Mouse (Mus musculus): Measurements from ENCODE around the gene Gm6614. TPM values are rescaled to one million over a fixed set of nuclear protein-coding genes. Genes with fewer than 3 reads are reported as not detected.
"Not testable (repeated sequence)": the region's sequence is repeated elsewhere in the genome, so short reads cannot be mapped to it uniquely, and the experiment has no call there.

The Gm6614 gene
- polyA plus RNA-seq (2014; fragmentation: Nextera tagmentation; extraction: Ambion mirVana), result not detected in 2 replicates

- ATAC-seq (ENCODE audit: insufficient number of reproducible peaks, insufficient read depth, low FRiP score, low read depth), result no peak
- WGBS, result 74% methylated on average over 4 of the region's 4 CpGs
- Histone ChIP-seq H3K4me1 (ENCODE audit: control insufficient read depth in 2 of 2, insufficient read depth in 2 of 2, low read length in 2 of 2) (no peaks in the 10 kb centered on the region), H3K27ac (replicated peaks in 1 of 2; ENCODE audit: control insufficient read depth in 1 of 2, insufficient read depth in 1 of 2, low read depth in 2 of 2, low read length in 2 of 2) (no peak within 1 kb of the TSS), H3K9ac (ENCODE audit: low read length) (no peak within 1 kb of the TSS), H3K4me2 (ENCODE audit: low read length) (no peak within 1 kb of the TSS), H3K27me3 (ENCODE audit: control insufficient read depth, insufficient read depth, low read length) (no peaks in the 10 kb centered on the region), H3K4me3 (ENCODE audit: control insufficient read depth in 1 of 2, insufficient read depth in 1 of 2, low read depth in 1 of 2, low read length in 2 of 2) (no peak within 1 kb of the TSS), H3K36me3 (ENCODE audit: control insufficient read depth, insufficient read depth, low read length) (no peaks in the 10 kb centered on the region), H3K9me3 (ENCODE audit: control insufficient read depth, low read length) (no peaks in the 10 kb centered on the region)
These were observed at the start of gene Gm6614 for GRCm38 (mm10) chr6:142011364-142011955. Gene Gm6614, minus strand, starts transcription at chr6:142011414.

- not testable (repeated sequence) for H3K4me2 ChIP-seq (ENCODE audit: low read length); H3K9ac ChIP-seq (ENCODE audit: low read length); H3K27ac ChIP-seq (replicated peaks in 1 of 2; ENCODE audit: control insufficient read depth in 1 of 2, insufficient read depth in 1 of 2, low read depth in 2 of 2, low read length in 2 of 2); H3K4me3 ChIP-seq (ENCODE audit: control insufficient read depth in 1 of 2, insufficient read depth in 1 of 2, low read depth in 1 of 2, low read length in 2 of 2); ATAC-seq (ENCODE audit: insufficient number of reproducible peaks, insufficient read depth, low FRiP score, low read depth); H3K9me3 ChIP-seq (ENCODE audit: control insufficient read depth, low read length); H3K36me3 ChIP-seq (ENCODE audit: control insufficient read depth, insufficient read depth, low read length); H3K27me3 ChIP-seq (ENCODE audit: control insufficient read depth, insufficient read depth, low read length); H3K4me1 ChIP-seq (ENCODE audit: control insufficient read depth in 2 of 2, insufficient read depth in 2 of 2, low read length in 2 of 2)
- 77% methylated on average over 3 of the region's 3 CpGs for WGBS
These were observed 47.1 kb upstream of the Gm6614 start for GRCm38 (mm10) chr6:142058281-142058680.

- no peak for ATAC-seq (ENCODE audit: insufficient number of reproducible peaks, insufficient read depth, low FRiP score, low read depth)
- Histone ChIP-seq H3K9me3 (ENCODE audit: control insufficient read depth, low read length) (no peaks in the 10 kb centered on the region), H3K36me3 (ENCODE audit: control insufficient read depth, insufficient read depth, low read length) (no peaks in the 10 kb centered on the region), H3K9ac (ENCODE audit: low read length) (no peak overlapping the region), H3K27ac (replicated peaks in 1 of 2; ENCODE audit: control insufficient read depth in 1 of 2, insufficient read depth in 1 of 2, low read depth in 2 of 2, low read length in 2 of 2) (no peak overlapping the region), H3K4me2 (ENCODE audit: low read length) (no peak overlapping the region), H3K27me3 (ENCODE audit: control insufficient read depth, insufficient read depth, low read length) (no peaks in the 10 kb centered on the region), H3K4me3 (ENCODE audit: control insufficient read depth in 1 of 2, insufficient read depth in 1 of 2, low read depth in 1 of 2, low read length in 2 of 2) (no peak overlapping the region), H3K4me1 (ENCODE audit: control insufficient read depth in 2 of 2, insufficient read depth in 2 of 2, low read length in 2 of 2) (no peaks in the 10 kb centered on the region)
- 75% methylated on average over 1 of the region's 1 CpGs for WGBS
These were observed 36.5 kb upstream of the Gm6614 start for GRCm38 (mm10) chr6:142047689-142048088.

GRCm38 (mm10) chr6:142045746-142046145, 34.5 kb upstream of the Gm6614 start:
- 72% methylated on average over 2 of the region's 2 CpGs for WGBS
- H3K4me3 ChIP-seq (ENCODE audit: control insufficient read depth in 1 of 2, insufficient read depth in 1 of 2, low read depth in 1 of 2, low read length in 2 of 2), result no peak overlapping the region
- no peak for ATAC-seq (ENCODE audit: insufficient number of reproducible peaks, insufficient read depth, low FRiP score, low read depth)
- H3K4me2 ChIP-seq (ENCODE audit: low read length), result no peak overlapping the region
- H3K4me1 ChIP-seq (ENCODE audit: control insufficient read depth in 2 of 2, insufficient read depth in 2 of 2, low read length in 2 of 2), result no peaks in the 10 kb centered on the region
- no peaks in the 10 kb centered on the region for H3K36me3 ChIP-seq (ENCODE audit: control insufficient read depth, insufficient read depth, low read length)
- no peak overlapping the region for H3K27ac ChIP-seq (replicated peaks in 1 of 2; ENCODE audit: control insufficient read depth in 1 of 2, insufficient read depth in 1 of 2, low read depth in 2 of 2, low read length in 2 of 2)
- no peak overlapping the region for H3K9ac ChIP-seq (ENCODE audit: low read length)
- 0 out of 2 replicates have a peak, but pooled peaks cover under 1% of the 10 kb centered on the region for H3K9me3 ChIP-seq (ENCODE audit: control insufficient read depth, low read length)
- H3K27me3 ChIP-seq (ENCODE audit: control insufficient read depth, insufficient read depth, low read length), result no peaks in the 10 kb centered on the region

GRCm38 (mm10) chr6:142041896-142042295, 30.7 kb upstream of the Gm6614 start:
- H3K27ac ChIP-seq (replicated peaks in 1 of 2; ENCODE audit: control insufficient read depth in 1 of 2, insufficient read depth in 1 of 2, low read depth in 2 of 2, low read length in 2 of 2), result no peak overlapping the region
- 82% methylated on average over 3 of the region's 3 CpGs for WGBS
- no peak for ATAC-seq (ENCODE audit: insufficient number of reproducible peaks, insufficient read depth, low FRiP score, low read depth)
- H3K4me3 ChIP-seq (ENCODE audit: control insufficient read depth in 1 of 2, insufficient read depth in 1 of 2, low read depth in 1 of 2, low read length in 2 of 2), result no peak overlapping the region
- no peaks in the 10 kb centered on the region for H3K36me3 ChIP-seq (ENCODE audit: control insufficient read depth, insufficient read depth, low read length)
- H3K9me3 ChIP-seq (ENCODE audit: control insufficient read depth, low read length), result 0 out of 2 replicates have a peak, but pooled peaks cover 4% of the 10 kb centered on the region
- H3K9ac ChIP-seq (ENCODE audit: low read length), result no peak overlapping the region
- no peaks in the 10 kb centered on the region for H3K27me3 ChIP-seq (ENCODE audit: control insufficient read depth, insufficient read depth, low read length)
- no peak overlapping the region for H3K4me2 ChIP-seq (ENCODE audit: low read length)
- H3K4me1 ChIP-seq (ENCODE audit: control insufficient read depth in 2 of 2, insufficient read depth in 2 of 2, low read length in 2 of 2), result no peaks in the 10 kb centered on the region

GRCm38 (mm10) chr6:142040306-142041175, 29.3 kb upstream of the Gm6614 start:
- 53% methylated on average over 16 of the region's 16 CpGs for WGBS

GRCm38 (mm10) chr6:142035771-142036170, 24.6 kb upstream of the Gm6614 start:
- no peaks in the 10 kb centered on the region for H3K4me1 ChIP-seq (ENCODE audit: control insufficient read depth in 2 of 2, insufficient read depth in 2 of 2, low read length in 2 of 2)

More at GRCm38 (mm10) chr6:142040306-142041175, 29.3 kb upstream of the Gm6614 start:
- H3K27me3 ChIP-seq (ENCODE audit: control insufficient read depth, insufficient read depth, low read length), result no peaks in the 10 kb centered on the region
- H3K4me1 ChIP-seq (ENCODE audit: control insufficient read depth in 2 of 2, insufficient read depth in 2 of 2, low read length in 2 of 2), result no peaks in the 10 kb centered on the region
- no peak overlapping the region for H3K4me2 ChIP-seq (ENCODE audit: low read length)
- no peaks in the 10 kb centered on the region for H3K36me3 ChIP-seq (ENCODE audit: control insufficient read depth, insufficient read depth, low read length)
- H3K9me3 ChIP-seq (ENCODE audit: control insufficient read depth, low read length), result 0 out of 2 replicates have a peak, but pooled peaks cover 4% of the 10 kb centered on the region
- H3K4me3 ChIP-seq (ENCODE audit: control insufficient read depth in 1 of 2, insufficient read depth in 1 of 2, low read depth in 1 of 2, low read length in 2 of 2), result no peak overlapping the region
- H3K27ac ChIP-seq (replicated peaks in 1 of 2; ENCODE audit: control insufficient read depth in 1 of 2, insufficient read depth in 1 of 2, low read depth in 2 of 2, low read length in 2 of 2), result no peak overlapping the region
- no peak for ATAC-seq (ENCODE audit: insufficient number of reproducible peaks, insufficient read depth, low FRiP score, low read depth)
- no peak overlapping the region for H3K9ac ChIP-seq (ENCODE audit: low read length)

More at GRCm38 (mm10) chr6:142035771-142036170, 24.6 kb upstream of the Gm6614 start:
- Histone ChIP-seq H3K9ac (ENCODE audit: low read length) (no peak overlapping the region), H3K4me2 (ENCODE audit: low read length) (no peak overlapping the region), H3K27ac (replicated peaks in 1 of 2; ENCODE audit: control insufficient read depth in 1 of 2, insufficient read depth in 1 of 2, low read depth in 2 of 2, low read length in 2 of 2) (no peak overlapping the region), H3K27me3 (ENCODE audit: control insufficient read depth, insufficient read depth, low read length) (no peaks in the 10 kb centered on the region), H3K4me3 (ENCODE audit: control insufficient read depth in 1 of 2, insufficient read depth in 1 of 2, low read depth in 1 of 2, low read length in 2 of 2) (no peak overlapping the region), H3K9me3 (ENCODE audit: control insufficient read depth, low read length) (0 out of 2 replicates have a peak, but pooled peaks cover 3% of the 10 kb centered on the region), H3K36me3 (ENCODE audit: control insufficient read depth, insufficient read depth, low read length) (no peaks in the 10 kb centered on the region)
- no peak for ATAC-seq (ENCODE audit: insufficient number of reproducible peaks, insufficient read depth, low FRiP score, low read depth)
- WGBS, result 64% methylated on average over 2 of the region's 2 CpGs
